Mouse (Mus musculus) embryo, embryonic 10.5 days (tissue): ENCODE data around the gene Capza1.
"Not testable (repeated sequence)": the region's sequence is repeated elsewhere in the genome, so short reads cannot be mapped to it uniquely, and the experiment has no call there.

Experiments used
- DNase-seq: peaks from one replicate; pipeline ENCODE4 v3.0.0-alpha.2; 2015; ENCODE audit warnings: low spot score

The Capza1 gene

DNA sequence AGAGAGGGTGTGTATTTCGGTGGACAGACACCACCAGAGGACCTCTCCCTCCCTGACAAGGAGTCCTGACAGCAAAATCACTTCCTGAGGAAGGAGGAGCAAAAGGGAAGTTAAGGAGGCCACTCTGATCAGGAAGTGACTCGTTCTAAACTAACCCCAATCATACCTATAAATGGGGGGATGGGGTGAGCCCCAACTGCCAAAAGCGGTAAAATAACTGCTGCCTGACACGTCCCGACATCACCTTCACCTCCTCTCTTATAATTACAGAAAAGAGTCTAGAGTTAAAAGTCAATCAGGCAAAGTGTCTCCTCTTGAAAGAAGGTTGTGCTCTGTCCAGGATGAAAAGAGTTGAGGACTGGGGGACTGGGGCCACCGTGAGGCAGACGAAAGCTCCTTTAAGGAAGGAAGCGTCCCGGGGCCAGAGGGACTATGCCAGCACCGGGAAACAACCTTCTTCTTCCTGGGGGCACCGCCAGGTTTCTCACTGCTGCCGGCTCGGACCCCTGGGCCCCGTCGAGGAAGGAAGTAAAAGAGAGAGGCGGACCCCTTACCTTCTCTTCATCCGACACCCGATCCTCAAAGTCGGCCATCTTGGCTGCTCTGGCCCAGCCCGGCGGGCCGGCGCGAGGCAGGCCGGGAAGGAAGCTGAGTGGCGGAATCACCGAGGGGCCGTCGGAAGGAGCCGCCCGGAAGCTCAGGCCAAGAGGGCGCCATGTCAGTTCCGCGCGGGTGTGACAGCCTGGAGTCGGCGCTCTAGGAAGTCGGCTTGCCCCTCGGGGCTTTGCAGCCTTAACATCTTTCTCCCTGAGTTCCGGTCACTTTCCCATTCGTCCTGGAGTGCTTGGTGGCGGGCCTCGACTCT is at the start of gene Capza1, which contains the start of gene St7l:
Capza1 (minus strand) TSS at position 720 of the 865 bp plus-strand sequence.
St7l (plus strand) TSS at position 220 of the 865 bp plus-strand sequence.
- DNase-seq = peak; percentile 92

DNA sequence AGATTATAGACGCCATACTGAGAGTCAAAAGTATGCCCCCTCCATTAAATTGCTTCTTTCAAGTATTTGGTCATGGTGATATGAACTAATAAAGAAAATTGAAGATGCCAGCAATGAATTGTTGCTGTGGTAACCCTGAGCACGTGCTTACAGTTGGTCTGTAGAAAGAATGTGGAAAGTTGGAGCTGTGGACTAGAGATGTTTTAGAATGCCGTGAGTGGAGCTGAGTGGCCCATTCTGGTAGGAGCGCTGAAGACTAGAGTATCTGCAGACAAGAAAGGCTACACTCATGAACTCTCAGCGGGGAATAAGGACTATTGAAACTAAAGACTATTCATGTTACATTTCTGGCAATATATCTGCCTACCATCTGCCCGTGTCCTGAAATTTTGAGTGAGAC is 44.9 kb upstream of the Capza1 start:
- DNase-seq = no peak

DNA sequence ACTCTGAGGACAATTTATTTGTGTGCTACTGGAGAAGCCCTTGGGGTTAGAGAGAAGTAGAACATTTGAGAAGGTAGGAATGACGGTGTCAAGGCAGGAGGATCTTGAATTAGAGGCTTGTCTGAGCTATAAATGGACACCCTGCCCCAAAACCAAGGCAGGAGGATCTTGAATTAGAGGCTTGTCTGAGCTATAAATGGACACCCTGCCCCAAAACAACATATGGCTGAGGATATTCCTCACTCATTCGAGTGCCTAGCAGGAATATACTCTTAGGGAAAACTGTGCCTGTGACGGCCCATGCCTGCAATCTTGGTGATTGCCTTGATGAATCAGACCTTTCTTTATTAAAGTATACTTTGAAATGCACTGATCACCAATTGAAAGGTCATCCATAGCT is 41.7 kb upstream of the Capza1 start:
- DNase-seq = no peak

DNA sequence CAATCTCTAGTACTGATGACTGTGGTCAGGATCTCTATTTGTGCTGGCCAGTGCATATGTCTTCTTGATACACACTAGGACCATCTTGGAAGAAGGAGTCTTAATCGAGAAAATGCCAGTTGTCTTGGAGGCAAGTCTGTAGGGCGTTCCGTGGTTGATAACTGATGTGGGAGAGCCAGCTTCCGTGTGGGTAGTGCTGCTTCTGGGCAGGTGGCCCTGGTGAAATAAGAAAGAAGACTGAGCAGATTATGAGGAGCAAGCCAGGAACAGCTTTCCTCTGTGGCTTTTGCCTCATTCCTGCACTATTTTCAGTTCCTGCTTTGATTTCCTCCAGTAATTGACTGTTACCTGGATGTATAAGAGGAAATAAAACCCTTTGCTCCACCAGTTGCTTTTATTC is 41.1 kb upstream of the Capza1 start:
- DNase-seq = no peak

DNA sequence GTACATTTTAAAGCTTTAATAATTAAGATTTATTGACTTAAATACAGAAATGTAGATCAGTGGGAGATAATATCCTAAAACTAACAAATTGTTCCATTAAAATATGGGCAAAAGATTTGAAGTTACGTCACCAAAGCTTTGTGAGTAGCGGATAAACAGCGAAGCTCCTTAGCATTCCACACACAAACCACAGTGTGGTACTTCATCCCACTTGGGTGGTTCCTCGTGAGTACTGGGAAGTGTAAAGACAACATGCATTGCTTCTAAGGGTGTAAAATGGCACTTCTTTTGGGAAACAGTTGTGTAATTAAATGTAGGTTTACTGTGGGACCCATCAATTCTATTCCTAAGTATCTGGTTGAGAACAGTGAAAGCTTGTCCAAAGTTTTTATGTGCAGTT is 36.8 kb upstream of the Capza1 start:
- DNase-seq = no peak

DNA sequence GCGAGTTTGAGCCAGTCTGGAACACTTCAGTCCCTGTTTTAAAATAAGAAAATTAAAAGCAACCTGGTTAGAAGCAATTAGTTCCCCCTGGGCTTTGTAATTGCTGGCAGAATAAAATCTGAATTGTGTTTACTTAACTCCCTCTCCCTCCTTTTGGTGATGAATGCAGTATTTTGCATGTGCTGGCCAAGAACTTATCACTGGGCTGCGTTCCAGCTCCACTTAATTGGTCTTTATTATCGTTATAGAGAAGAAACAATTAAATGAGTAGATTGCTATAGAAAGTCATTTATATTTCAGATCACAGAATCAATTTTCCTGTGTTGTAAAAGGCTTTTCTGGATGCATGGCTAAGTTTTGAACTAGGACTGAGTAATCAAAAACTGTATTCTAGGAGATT is 31.8 kb upstream of the Capza1 start:
- no peak for DNase-seq

DNA sequence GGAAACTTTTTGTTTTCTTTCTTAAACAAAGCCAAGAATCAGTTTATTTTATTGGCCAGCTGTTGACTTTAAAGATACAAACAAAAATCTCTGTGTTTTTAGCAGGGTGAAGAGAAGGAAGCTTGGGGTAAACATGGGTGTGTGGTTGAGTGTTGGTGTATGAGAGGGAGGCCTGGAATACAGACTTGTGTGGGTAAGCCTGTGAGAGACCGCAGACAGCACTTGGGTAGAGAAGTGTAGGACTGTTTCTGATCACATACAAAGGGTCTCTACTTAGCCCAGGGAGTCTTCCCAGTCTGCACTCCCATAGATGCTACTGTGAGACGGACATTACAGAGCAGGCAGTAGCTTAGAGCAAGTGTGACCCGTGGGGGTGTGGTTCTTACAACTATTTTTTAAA is 24.3 kb upstream of the Capza1 start:
- no peak for DNase-seq

DNA sequence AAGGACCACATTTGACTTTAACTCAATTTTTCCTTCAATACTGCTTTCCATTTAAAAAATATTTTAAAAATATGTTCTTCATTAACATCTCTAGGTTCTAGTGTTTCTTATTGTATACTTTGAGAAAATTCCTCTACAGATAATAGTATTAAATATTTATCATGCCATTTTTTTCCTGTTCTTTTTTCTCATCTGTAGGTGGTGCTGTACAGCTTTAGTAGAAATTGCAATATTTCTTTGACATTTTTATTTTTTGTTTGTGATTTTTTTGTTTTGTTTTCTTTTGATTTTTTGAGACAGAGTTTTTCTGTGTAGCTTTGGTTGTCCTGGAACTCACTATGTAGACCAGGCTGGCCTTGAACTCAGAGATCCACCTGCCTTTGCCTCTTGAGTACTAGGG is 5.3 kb upstream of the Capza1 start:
- no peak for DNase-seq

DNA sequence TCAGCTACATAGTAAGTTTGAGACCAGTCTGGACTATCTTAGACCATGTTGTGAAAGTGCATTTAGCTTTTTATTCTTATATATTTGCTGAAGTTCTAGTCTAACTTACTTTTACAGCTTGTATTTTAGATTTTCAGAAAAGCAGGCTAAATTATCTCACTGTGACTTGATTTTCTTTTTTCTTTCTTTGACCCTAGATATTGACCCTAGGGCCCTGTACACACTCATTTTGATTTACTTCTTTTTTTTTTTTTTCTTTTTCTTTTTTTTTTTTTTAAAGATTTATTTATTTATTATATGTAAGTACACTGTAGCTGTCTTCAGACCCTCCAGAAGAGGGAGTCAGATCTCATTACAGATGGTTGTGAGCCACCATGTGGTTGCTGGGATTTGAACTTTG is 2.4 kb upstream of the Capza1 start:
- DNase-seq = not testable (repeated sequence)

DNA sequence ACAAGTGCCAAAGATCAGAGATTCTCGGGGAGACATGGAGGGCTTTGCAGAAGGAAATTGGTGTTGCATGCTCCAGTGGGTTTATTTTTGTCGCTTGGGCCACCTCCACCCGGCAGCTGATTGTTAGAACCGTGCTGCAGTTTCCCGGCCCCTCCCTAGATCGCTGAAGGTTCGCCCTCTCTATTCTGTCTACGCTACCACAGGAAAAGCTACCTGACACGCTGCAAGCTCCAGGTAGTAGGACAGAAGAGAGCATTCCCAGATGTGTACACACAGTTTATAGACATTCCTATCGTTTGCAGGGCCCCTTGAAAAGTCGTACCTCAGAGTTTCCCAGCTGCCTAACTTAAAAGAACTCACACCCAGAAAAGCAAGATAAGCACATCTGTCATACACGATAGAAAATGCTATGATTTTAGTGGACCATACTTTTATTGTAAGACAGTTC is 1.1 kb upstream of the Capza1 start:
- DNase-seq = peak; percentile 47

DNA sequence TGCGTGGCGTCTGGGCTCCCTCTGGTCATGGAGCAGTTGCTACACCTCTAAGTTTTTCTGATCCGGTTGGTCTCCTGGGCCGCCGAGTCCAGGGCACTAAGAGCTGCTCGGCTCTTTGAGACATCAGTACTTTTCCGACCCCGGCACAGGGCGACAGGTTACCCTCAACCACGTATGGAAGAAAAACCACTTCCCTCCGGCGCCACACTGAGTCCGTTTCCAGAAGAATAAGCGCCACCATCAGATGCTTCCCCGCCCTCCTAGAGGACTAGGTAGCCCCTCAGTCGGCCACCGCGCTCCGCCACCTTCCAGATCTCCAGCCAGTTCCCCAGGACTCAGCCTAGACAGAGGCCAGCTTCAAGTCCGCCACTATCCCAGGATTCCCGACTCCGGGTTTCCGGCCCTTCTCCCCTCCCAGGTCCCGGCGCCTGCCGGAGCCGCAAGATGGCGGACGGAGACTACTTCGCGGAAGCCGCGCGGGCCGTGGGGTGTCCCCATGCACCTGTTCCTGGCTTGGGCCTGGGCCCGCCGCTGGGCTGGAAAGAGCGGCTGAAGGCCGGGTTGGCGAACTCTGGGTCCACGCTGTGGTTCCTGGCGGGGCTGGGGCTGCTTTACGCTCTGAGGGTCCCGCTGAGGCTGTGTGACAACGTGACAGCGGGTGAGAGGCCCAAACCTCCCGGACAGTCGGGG is 491 bp upstream of the Capza1 start:
- peak; percentile 89 for DNase-seq

DNA sequence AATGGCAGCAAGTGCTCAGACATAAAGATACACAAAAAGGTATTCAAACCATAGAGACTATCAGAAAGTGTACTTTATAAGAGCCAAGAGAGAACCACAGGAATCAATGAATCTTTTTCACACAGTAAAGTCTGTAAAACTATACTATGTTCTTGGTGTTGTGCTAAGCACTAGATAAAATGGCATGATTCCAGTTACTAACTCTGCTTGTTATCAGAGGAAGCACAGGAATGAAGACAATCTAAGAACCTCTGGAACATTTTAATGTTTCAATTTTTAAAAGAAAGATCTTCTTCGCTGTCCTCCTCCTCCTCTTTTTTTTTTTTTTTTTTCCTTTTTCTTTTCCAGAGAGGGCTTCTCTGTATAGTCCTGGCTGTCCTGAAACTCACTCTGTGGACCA is 5.7 kb downstream of the Capza1 start:
- DNase-seq = no peak

DNA sequence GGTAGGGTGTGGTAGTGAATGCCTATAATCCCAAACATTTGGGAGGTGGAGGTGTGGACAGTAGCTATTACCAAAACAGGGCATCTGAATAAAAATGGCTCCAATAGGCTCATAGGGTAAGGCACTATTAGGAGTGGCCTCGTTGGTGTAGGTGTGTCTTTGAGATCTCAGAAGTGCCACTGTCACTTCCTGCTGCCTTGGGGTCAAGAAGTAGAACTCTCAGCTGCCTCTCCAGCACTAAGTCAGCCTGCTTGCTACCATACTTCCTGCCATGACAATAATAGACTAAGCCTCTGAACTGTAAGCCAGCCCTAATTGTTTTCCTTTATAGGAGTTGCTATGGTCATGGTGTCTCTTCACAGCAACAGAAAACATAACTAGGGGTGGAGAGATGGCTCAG is 8.2 kb downstream of the Capza1 start:
- no peak for DNase-seq

DNA sequence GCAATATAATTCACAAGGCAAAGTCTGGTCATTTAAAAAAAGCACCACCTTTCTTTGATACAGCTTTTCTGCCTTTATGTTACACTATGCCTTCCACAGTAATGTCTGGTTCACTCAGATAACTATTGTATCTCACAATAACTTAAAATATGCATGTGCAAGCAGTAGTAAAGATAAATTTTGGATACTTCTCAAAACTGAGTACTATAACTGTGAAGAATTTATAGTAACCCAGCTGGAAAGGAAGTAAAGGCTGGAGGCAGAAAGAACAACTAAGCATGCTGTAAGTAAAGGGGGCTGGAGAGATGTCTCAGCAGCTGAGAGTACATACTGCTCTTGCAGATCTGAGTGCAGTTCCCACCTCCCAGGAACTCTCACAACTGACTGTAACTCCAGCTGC is 9.4 kb downstream of the Capza1 start:
- DNase-seq = no peak

DNA sequence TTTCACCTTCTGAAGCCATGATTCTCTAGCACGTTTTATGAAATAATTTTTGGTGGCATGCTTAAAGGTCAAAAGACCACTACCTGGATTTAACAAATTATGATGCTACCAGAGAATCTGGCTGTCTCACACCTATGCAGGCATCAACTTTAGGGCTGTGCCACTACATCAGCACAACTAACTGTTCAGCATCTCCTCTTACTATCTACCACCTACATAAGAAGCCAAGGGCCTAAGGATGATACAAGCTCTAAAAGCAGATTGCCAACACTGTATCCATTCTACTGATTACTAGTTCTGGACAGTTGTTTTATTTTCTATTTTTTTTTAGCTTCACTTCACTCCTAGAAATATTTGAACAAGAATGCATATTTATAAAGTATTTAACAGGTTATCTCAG is 9.8 kb downstream of the Capza1 start:
- DNase-seq = no peak

DNA sequence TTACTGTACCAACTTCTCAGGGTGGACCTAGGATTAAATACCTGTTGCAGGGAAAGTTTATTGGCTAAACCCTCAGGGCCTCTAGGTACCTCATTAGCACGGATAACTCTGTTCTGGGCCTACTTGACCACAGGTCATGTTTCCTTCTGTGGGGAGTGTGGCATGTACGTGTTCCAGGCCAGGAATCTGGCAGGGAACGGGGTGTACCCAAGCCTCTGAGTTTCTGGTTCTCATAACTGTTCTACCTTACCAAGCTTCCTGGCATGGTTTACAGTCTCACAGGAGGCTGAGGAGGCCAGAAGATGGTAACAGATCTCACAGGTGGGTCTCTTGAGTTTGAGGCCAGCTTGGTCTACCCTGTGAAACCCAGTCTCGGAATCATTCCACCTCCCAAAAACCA is 17.7 kb downstream of the Capza1 start:
- no peak for DNase-seq

DNA sequence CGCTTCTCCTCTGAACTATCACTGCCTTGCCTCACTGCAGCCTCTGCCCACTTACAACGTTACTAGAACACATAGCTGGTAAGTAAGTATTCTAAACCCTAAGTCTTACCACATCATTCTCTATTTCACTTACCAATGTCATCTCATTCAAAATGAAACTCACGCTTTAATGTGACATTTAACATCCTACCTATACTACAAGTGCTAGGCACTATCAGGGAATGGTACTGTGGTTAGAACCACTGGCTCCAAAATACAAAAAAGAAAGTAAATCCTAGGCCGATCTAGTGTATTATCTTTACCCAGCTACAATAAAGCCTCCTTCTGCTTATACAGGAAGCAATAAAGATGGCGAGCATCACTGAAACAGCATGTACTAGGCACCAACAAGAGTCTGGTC is 23.3 kb downstream of the Capza1 start:
- no peak for DNase-seq

DNA sequence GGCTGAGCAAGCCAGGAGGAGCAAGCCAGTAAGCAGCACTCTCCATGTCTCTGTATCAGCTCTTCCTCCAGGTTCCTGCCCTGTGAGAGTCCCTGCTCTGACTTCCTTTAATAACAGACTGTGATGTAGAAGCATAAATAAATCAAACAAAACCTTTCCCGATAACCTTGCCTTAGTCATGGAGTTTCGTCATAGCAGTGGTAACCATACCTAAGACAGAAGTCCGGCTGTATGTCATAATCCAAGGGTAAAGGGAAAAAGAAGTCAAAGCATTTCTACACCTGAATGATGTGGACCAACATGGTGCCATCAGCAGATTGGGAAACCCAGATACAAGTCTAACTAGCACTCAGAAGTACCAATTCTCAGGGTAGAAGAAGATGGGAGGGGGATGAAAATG is 28.5 kb downstream of the Capza1 start:
- DNase-seq = no peak

DNA sequence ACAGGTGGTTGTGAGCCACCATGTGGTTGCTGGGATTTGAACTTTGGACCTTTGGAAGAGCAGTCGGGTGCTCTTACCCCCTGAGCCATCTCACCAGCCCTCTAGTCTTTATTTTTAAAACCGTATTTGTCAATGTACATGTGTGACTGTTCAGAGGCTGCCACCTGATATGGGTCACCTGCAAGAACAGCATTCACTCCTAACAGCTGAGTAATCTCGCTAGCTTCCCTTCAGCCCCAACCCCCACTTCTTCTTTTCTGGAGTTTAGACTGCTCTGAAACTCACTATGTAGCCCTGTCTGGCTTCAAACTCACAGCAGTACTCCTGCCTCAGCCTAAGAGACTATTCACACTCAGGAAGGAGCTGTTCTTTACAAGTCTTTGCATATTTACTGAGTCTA is 41.9 kb downstream of the Capza1 start:
- no peak for DNase-seq

DNA sequence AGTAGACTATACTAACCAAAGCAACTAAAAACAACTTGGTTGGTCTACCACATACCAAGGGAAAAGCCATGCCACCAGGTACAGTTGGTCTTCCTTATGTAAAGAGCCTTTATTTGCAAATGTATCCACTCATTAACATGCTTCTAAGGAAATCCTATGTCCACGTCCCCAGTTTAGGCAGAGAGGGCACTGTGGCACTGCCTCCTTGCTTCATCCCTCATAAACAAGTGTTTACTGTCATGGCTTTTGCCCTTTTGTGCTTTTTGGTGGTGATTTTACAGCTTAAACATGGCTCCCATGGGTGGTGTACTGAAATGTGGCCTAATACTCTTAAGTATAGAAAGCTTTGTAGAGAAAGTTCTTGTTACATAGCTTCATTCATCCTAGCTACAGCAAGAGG is 43.9 kb downstream of the Capza1 start:
- no peak for DNase-seq

DNA sequence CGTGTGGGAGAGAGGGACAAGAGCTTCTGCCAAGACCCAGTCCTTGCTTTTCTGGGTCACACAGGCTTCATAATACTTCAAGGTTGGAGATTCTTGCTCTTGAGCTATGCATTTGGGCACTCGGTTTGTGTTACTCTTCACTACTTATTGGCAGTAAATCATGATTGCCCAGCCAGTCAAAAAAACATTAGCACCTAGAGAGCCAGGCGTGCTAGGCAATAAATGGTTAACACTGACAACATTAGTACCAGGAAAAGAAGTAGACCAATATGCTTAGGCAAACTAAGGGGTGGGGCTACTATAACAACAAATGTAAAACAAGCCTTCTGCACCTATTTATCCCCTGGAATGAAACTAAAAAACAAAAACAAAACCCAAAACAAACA is 45.6 kb downstream of the Capza1 start:
- no peak for DNase-seq

DNA sequence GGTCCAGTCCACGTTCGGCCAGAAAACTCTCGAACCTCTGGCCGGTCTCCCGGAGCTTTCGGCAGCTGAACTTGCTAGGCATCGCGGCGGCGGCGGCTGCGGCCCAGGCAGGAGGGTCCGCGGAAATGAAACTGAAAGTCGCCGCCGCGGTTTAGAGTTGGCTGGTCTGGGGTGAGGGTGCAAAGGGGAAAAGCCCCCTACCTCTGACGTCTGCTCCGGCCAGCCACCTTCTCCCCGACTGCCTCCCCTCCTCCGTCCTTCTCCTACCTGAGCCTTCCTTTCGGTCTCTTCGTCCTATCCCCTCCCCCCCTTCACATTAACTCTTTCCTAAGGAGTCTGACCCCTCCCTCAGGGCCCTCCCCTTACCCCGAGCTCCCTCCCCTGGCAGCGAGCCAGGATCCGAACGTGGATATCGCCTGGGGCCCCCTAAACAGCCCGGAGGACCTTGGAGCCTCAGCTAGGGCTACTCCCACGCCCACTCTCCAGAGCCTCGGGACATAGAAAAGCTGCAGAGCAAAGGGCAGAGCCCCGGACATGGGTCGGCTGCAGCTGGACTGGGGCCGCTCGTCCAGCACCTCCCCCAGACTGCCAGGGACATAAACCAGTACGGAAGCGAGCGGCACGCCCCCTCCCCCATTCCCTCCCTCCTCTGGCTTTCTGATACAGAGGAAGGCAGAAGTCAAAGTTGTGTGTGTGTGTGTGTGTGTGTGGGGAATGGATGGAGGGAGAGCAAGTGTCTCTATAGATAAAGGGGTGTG is 46.1 kb downstream of the Capza1 start, which contains the start of gene Mov10:
Mov10 (minus strand) TSS at position 573 of the 758 bp plus-strand sequence.
- peak; percentile 85 for DNase-seq
